Mouse (Mus musculus) hindbrain, postnatal 0 days (tissue): Measurements from ENCODE around the gene Arhgef17. TPM values are rescaled to one million over a fixed set of nuclear protein-coding genes. Genes with fewer than 3 reads are reported as not detected.
A peak's percentile ranks its signal among the peaks of the same experiment; 100 is the strongest.

ENCODE experiments used
- ATAC-seq: fragments of 200-750 bp; cut with Nextera tagmentation; 2 replicates; pipeline ENCODE4 v1.8.0; 2017; ENCODE audit warnings: mild to moderate bottlenecking, moderate TSS enrichment, moderate library complexity
- DNase-seq: peaks from one replicate; pipeline ENCODE4 v3.0.0-alpha.2; 2015; ENCODE audit warnings: low spot score
- H3K27ac ChIP-seq: fragments of 300-500 bp; sonication (generic); 2 replicates; pipeline ENCODE4 v1.5.1; 2014; ENCODE audit warnings: mild to moderate bottlenecking
- H3K27me3 ChIP-seq: fragments of 300-500 bp; sonication (generic); 2 replicates; pipeline ENCODE4 v1.6.1; 2014; ENCODE audit warnings: low read length, mixed read lengths; ENCODE audit not compliant: insufficient read depth
- H3K36me3 ChIP-seq: fragments of 300-500 bp; sonication (generic); 2 replicates; pipeline ENCODE4 v1.6.1; 2014; ENCODE audit warnings: low read length, mixed read lengths; ENCODE audit not compliant: insufficient read depth
- H3K4me1 ChIP-seq: fragments of 300-500 bp; sonication (generic); 2 replicates; pipeline ENCODE4 v1.6.1; 2014; ENCODE audit warnings: antibody characterized with exemption, low read length, mixed read lengths; ENCODE audit not compliant: insufficient read depth
- H3K4me2 ChIP-seq: fragments of 300-500 bp; sonication (generic); 2 replicates; pipeline ENCODE4 v1.6.1; 2014; ENCODE audit warnings: low read depth, mild to moderate bottlenecking, low read length, moderate library complexity, mixed read lengths
- H3K4me3 ChIP-seq: fragments of 300-500 bp; sonication (generic); 2 replicates; pipeline ENCODE4 v1.5.1; 2014; ENCODE audit warnings: low read length
- H3K9ac ChIP-seq: fragments of 300-500 bp; sonication (generic); replicated peaks from 2 replicates; pipeline ENCODE4 v1.6.1; 2014; ENCODE audit warnings: mild to moderate bottlenecking, low read length, moderate library complexity, mixed read lengths
- H3K9me3 ChIP-seq: fragments of 300-500 bp; sonication (generic); 2 replicates; pipeline ENCODE4 v1.6.1; 2016; ENCODE audit warnings: low read length, mixed read lengths
- CTCF ChIP-seq: IDR thresholded peaks from 2 replicates; pipeline ENCODE4 v1.5.1; 2016; ENCODE audit warnings: antibody characterized with exemption, control low read depth, low read depth
- WGBS: fragments of 180-500 bp; shearing (Covaris S2); extraction: QIAGEN DNeasy Blood & Tissue Kit; methylation state at CpG from one replicate; pipeline ENCODE4 v1.1.7; 2014; 5-methylcytosine and 5-hydroxymethylcytosine counted together
- polyA plus RNA-seq: library from polyadenylated mRNA; unstranded; fragments of >200 nt; fragmentation: Nextera tagmentation; extraction: Ambion mirVana; gene quantifications from 2 replicates; pipeline ENCODE4 v1.2.1, GENCODE M21; 2015
- total RNA-seq: library from RNA; depleted of rRNA; stranded (reverse); fragments of >200 nt; gene quantifications from 2 replicates; pipeline ENCODE4 v1.2.3, GENCODE M21; 2014

Gene Arhgef17
- total and polyA plus RNA-seq, 2 experiments from 2014 or later = 10.1 to 72.3 TPM

- WGBS = 86% methylated on average over 9 of the region's 9 CpGs
- DNase-seq = peak; percentile 46
- no peak overlapping the region for H3K4me3 ChIP-seq
- no peak overlapping the region for H3K9ac ChIP-seq
- no peaks in the 10 kb centered on the region for H3K4me1 ChIP-seq
- H3K4me2 ChIP-seq = no peak overlapping the region
- TF ChIP-seq CTCF = peak; percentile 70
- no peaks in the 10 kb centered on the region for H3K27me3 ChIP-seq
- ATAC-seq = peak; percentile 21; the same call in 1 of the 2 replicates
- no peaks in the 10 kb centered on the region for H3K9me3 ChIP-seq
- H3K27ac ChIP-seq = no peak overlapping the region
- H3K36me3 ChIP-seq = no peaks in the 10 kb centered on the region
Measured at GRCm38 (mm10) chr7:100902451-100903137, 29.3 kb downstream of the Arhgef17 start.

GRCm38 (mm10) chr7:100897828-100898227 lies 34.1 kb downstream of the Arhgef17 start:
- 72% methylated on average over 5 of the region's 5 CpGs for WGBS
- H3K4me3 ChIP-seq = no peak overlapping the region
- no peaks in the 10 kb centered on the region for H3K9me3 ChIP-seq
- no peak overlapping the region for H3K4me2 ChIP-seq
- no peak for TF ChIP-seq CTCF
- no peak for ATAC-seq
- no peak overlapping the region for H3K9ac ChIP-seq
- H3K27ac ChIP-seq = no peak overlapping the region
- no peak for DNase-seq
- peaks cover 15% of the 10 kb centered on the region; the same call in 1 of the 2 replicates for H3K4me1 ChIP-seq
- no peaks in the 10 kb centered on the region for H3K27me3 ChIP-seq
- H3K36me3 ChIP-seq = no peaks in the 10 kb centered on the region

- Histone ChIP-seq H3K9ac (peak overlapping the region; percentile 75), H3K36me3 (no peaks in the 10 kb centered on the region), H3K27me3 (no peaks in the 10 kb centered on the region), H3K4me3 (peak overlapping the region; percentile 47), H3K27ac (peak overlapping the region; percentile 69), H3K4me2 (peak overlapping the region; percentile 78), H3K4me1 (peaks cover 18% of the 10 kb centered on the region; the same call in 1 of the 2 replicates), H3K9me3 (no peaks in the 10 kb centered on the region)
- ATAC-seq (peak; percentile 12), DNase-seq (no peak)
- TF ChIP-seq CTCF = no peak
- WGBS = 3% methylated on average over 12 of the region's 12 CpGs
Measured at GRCm38 (mm10) chr7:100894833-100895226, 37.1 kb downstream of the Arhgef17 start.

- H3K9me3 ChIP-seq = no peaks in the 10 kb centered on the region
- peak overlapping the region; percentile 75 for H3K9ac ChIP-seq
- peak overlapping the region; percentile 47 for H3K4me3 ChIP-seq
- peak overlapping the region; percentile 78 for H3K4me2 ChIP-seq
- peaks cover 18% of the 10 kb centered on the region; the same call in 1 of the 2 replicates for H3K4me1 ChIP-seq
- H3K27ac ChIP-seq = peak overlapping the region; percentile 69
- ATAC-seq (peak; percentile 75), DNase-seq (peak; percentile 81)
- 4% methylated on average over 53 of the region's 53 CpGs for WGBS
- TF ChIP-seq CTCF = no peak
- H3K27me3 ChIP-seq = no peaks in the 10 kb centered on the region
- H3K36me3 ChIP-seq = no peaks in the 10 kb centered on the region
Measured at GRCm38 (mm10) chr7:100894057-100894832, 37.7 kb downstream of the Arhgef17 start.

GRCm38 (mm10) chr7:100893249-100894056 lies 38.5 kb downstream of the Arhgef17 start:
- H3K9me3 ChIP-seq = no peaks in the 10 kb centered on the region
- ATAC-seq = peak; percentile 59
- H3K36me3 ChIP-seq = no peaks in the 10 kb centered on the region
- peak; percentile 65 for DNase-seq
- H3K4me1 ChIP-seq = peaks cover 18% of the 10 kb centered on the region; the same call in 1 of the 2 replicates
- no peaks in the 10 kb centered on the region for H3K27me3 ChIP-seq
- peak overlapping the region; percentile 47 for H3K4me3 ChIP-seq
- 18% methylated on average over 20 of the region's 20 CpGs for WGBS
- peak; percentile 19; the same call in 1 of the 2 replicates for TF ChIP-seq CTCF
- peak overlapping the region; percentile 69 for H3K27ac ChIP-seq
- H3K4me2 ChIP-seq = peak overlapping the region; percentile 78
- peak overlapping the region; percentile 75 for H3K9ac ChIP-seq

GRCm38 (mm10) chr7:100886535-100886934 lies 45.4 kb downstream of the Arhgef17 start:
- no peaks in the 10 kb centered on the region for H3K4me1 ChIP-seq
- no peak overlapping the region for H3K4me3 ChIP-seq
- H3K27me3 ChIP-seq = no peaks in the 10 kb centered on the region
- peak; percentile 87 for TF ChIP-seq CTCF
- no peaks in the 10 kb centered on the region for H3K9me3 ChIP-seq
- DNase-seq (peak; percentile 73), ATAC-seq (no peak)
- no peak overlapping the region for H3K4me2 ChIP-seq
- WGBS = 28% methylated on average over 3 of the region's 3 CpGs
- peaks cover 25% of the 10 kb centered on the region; the same call in 1 of the 2 replicates for H3K36me3 ChIP-seq
- H3K9ac ChIP-seq = no peak overlapping the region
- no peak overlapping the region for H3K27ac ChIP-seq
